Mouse (Mus musculus): ENCODE data around the gene Ankzf1.

Ankzf1 gene

GRCm38 (mm10) chr1:75191622-75192402 lies at the start of gene Ankzf1, which contains the start of gene Atg9a:
Ankzf1 (plus strand) TSS chr1:75192151.
Atg9a (minus strand) TSS chr1:75192196.
- peak; percentile 97 for DNase-seq (ENCODE audit: low read depth)

GRCm38 (mm10) chr1:75142301-75143261 lies 49.4 kb upstream of the Ankzf1 start, which contains the start of the genes Cnppd1 and Retreg2:
Cnppd1 (minus strand) TSS chr1:75142711.
Retreg2 (plus strand) TSS chr1:75142778.
- peak; percentile 90 for DNase-seq (ENCODE audit: low read depth)

GRCm38 (mm10) chr1:75145589-75145988 lies 46.4 kb upstream of the Ankzf1 start:
- DNase-seq (ENCODE audit: low read depth), result no peak

GRCm38 (mm10) chr1:75147411-75148135 lies 44.4 kb upstream of the Ankzf1 start:
- DNase-seq (ENCODE audit: low read depth), result no peak

GRCm38 (mm10) chr1:75148727-75149126 lies 43.2 kb upstream of the Ankzf1 start:
- no peak for DNase-seq (ENCODE audit: low read depth)

GRCm38 (mm10) chr1:75155837-75156236 lies 36.1 kb upstream of the Ankzf1 start:
- DNase-seq (ENCODE audit: low read depth), result no peak

GRCm38 (mm10) chr1:75158990-75159389 lies 33.0 kb upstream of the Ankzf1 start:
- no peak for DNase-seq (ENCODE audit: low read depth)

- DNase-seq (ENCODE audit: low read depth), result no peak
Observed at GRCm38 (mm10) chr1:75159540-75160255, 32.3 kb upstream of the Ankzf1 start.

GRCm38 (mm10) chr1:75160256-75160617 lies 31.7 kb upstream of the Ankzf1 start:
- DNase-seq (ENCODE audit: low read depth), result no peak

GRCm38 (mm10) chr1:75168093-75168471 lies 23.9 kb upstream of the Ankzf1 start:
- no peak for DNase-seq (ENCODE audit: low read depth)

- peak; percentile 92 for DNase-seq (ENCODE audit: low read depth)
Observed at GRCm38 (mm10) chr1:75168472-75169464, 23.2 kb upstream of the Ankzf1 start, which contains the start of gene Zfand2b. Zfand2b (plus strand) TSS chr1:75168646.

GRCm38 (mm10) chr1:75179334-75180104 lies 12.4 kb upstream of the Ankzf1 start:
- DNase-seq (ENCODE audit: low read depth), result no peak

- peak; percentile 85 for DNase-seq (ENCODE audit: low read depth)
Observed at GRCm38 (mm10) chr1:75180105-75180590, 11.8 kb upstream of the Ankzf1 start, which contains the start of gene Abcb6. Abcb6 (minus strand) TSS chr1:75180392.

GRCm38 (mm10) chr1:75180741-75181140 lies 11.2 kb upstream of the Ankzf1 start:
- DNase-seq (ENCODE audit: low read depth), result no peak

- DNase-seq (ENCODE audit: low read depth), result no peak
Observed at GRCm38 (mm10) chr1:75181377-75181870, 10.5 kb upstream of the Ankzf1 start.

- no peak for DNase-seq (ENCODE audit: low read depth)
Observed at GRCm38 (mm10) chr1:75182160-75182559, 9.8 kb upstream of the Ankzf1 start.

GRCm38 (mm10) chr1:75185495-75185894 lies 6.5 kb upstream of the Ankzf1 start:
- DNase-seq (ENCODE audit: low read depth), result no peak

GRCm38 (mm10) chr1:75187126-75187525 lies 4.8 kb upstream of the Ankzf1 start:
- no peak for DNase-seq (ENCODE audit: low read depth)

All from c-Kit-positive CD71-negative TER-119-negative erythroid progenitor cells, embryonic 14.5 days (primary cell).